Mouse (Mus musculus) neural tube, embryonic 15.5 days (tissue): ENCODE measurements at regions not wholly inside any gene's neighbourhood (a gene's known extent, or its start where the extent isn't known, plus 50 kb on each side); places are given as distances from the start of the nearest gene placed in this dataset.
A peak's percentile ranks its signal among the peaks of the same experiment; 100 is the strongest.

Experiments used
- ATAC-seq: fragments of 200-750 bp; cut with Nextera tagmentation; 2 replicates; pipeline ENCODE4 v1.8.0; 2017; ENCODE audit warnings: mild to moderate bottlenecking, moderate TSS enrichment, moderate library complexity; ENCODE audit not compliant: low FRiP score
- H3K27ac ChIP-seq: fragments of 300-500 bp; sonication (generic); replicated peaks from 2 replicates; pipeline ENCODE4 v1.5.1; 2015; ENCODE audit warnings: mild to moderate bottlenecking, inconsistent platforms
- H3K27me3 ChIP-seq: fragments of 300-500 bp; sonication (generic); replicated peaks from 2 replicates; pipeline ENCODE4 v1.6.1; 2015; ENCODE audit warnings: inconsistent platforms
- H3K36me3 ChIP-seq: fragments of 300-500 bp; sonication (generic); 2 replicates; pipeline ENCODE4 v1.6.1; 2015; ENCODE audit warnings: inconsistent platforms
- H3K4me1 ChIP-seq: fragments of 300-500 bp; sonication (generic); 2 replicates; pipeline ENCODE4 v1.6.1; 2015; ENCODE audit warnings: inconsistent platforms
- H3K4me2 ChIP-seq: fragments of 300-500 bp; sonication (generic); 2 replicates; pipeline ENCODE4 v1.6.1; 2015; ENCODE audit warnings: inconsistent platforms, mild to moderate bottlenecking, moderate library complexity
- H3K4me3 ChIP-seq: fragments of 300-500 bp; sonication (generic); replicated peaks from 2 replicates; pipeline ENCODE4 v1.5.1; 2015; ENCODE audit warnings: mild to moderate bottlenecking, inconsistent platforms
- H3K9ac ChIP-seq: fragments of 300-500 bp; sonication (generic); replicated peaks from 2 replicates; pipeline ENCODE4 v1.6.1; 2015; ENCODE audit warnings: mild to moderate bottlenecking, inconsistent platforms
- H3K9me3 ChIP-seq: fragments of 300-500 bp; sonication (generic); replicated peaks from 2 replicates; pipeline ENCODE4 v1.6.1; 2016; ENCODE audit warnings: inconsistent platforms
- WGBS: fragments of 180-500 bp; shearing (Covaris S2); methylation state at CpG from one replicate; pipeline ENCODE4 v1.1.7; 2015; ENCODE audit warnings: mixed read lengths; 5-methylcytosine and 5-hydroxymethylcytosine counted together

- Histone ChIP-seq H3K9me3 (no peaks in the 10 kb centered on the region), H3K4me2 (no peak overlapping the region), H3K4me3 (no peak overlapping the region), H3K27ac (no peak overlapping the region), H3K4me1 (peaks cover 21% of the 10 kb centered on the region), H3K9ac (no peak overlapping the region), H3K27me3 (no peaks in the 10 kb centered on the region), H3K36me3 (no peaks in the 10 kb centered on the region)
- ATAC-seq = peak; percentile 77
- WGBS = 31% methylated on average over 8 of the region's 8 CpGs
These were observed 82.6 kb upstream of the Mycn start for GRCm38 (mm10) chr12:13024215-13024841.

- peak; percentile 38; the same call in 1 of the 2 replicates for ATAC-seq
- Histone ChIP-seq H3K9me3 (no peaks in the 10 kb centered on the region), H3K36me3 (no peaks in the 10 kb centered on the region), H3K4me2 (no peak overlapping the region), H3K9ac (no peak overlapping the region), H3K27me3 (no peaks in the 10 kb centered on the region), H3K27ac (no peak overlapping the region), H3K4me1 (no peaks in the 10 kb centered on the region), H3K4me3 (no peak overlapping the region)
- 64% methylated on average over 9 of the region's 9 CpGs for WGBS
These were observed 69.5 kb upstream of the Mycn start for GRCm38 (mm10) chr12:13011023-13011761.

GRCm38 (mm10) chr12:13010405-13010804 is 68.7 kb upstream of the Mycn start:
- no peak overlapping the region for H3K4me3 ChIP-seq
- no peaks in the 10 kb centered on the region for H3K4me1 ChIP-seq
- no peaks in the 10 kb centered on the region for H3K9me3 ChIP-seq
- WGBS = 74% methylated on average over 3 of the region's 3 CpGs
- no peak for ATAC-seq
- no peaks in the 10 kb centered on the region for H3K36me3 ChIP-seq
- no peak overlapping the region for H3K27ac ChIP-seq
- no peak overlapping the region for H3K9ac ChIP-seq
- H3K4me2 ChIP-seq = no peak overlapping the region
- H3K27me3 ChIP-seq = no peaks in the 10 kb centered on the region

DNA sequence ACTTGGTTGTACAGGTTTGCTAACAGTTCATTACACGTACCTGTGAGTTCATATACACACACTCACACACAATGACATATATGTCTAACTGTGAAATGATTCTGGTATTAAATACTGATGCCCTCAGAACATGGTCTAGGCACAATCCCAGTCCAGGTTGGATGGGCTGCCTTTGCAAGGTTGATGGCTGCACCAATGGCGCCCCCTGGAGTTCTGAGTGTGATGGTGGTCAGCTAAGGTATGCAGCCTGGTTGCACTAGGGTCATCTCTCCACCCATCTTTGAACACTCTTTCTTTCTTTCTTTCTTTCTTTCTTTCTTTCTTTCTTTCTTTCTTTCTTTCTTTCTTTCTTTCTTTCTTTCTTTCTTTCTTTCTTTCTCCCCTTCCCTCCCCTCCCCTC is 67.8 kb upstream of the Mycn start:
- WGBS = 50% methylated on average over 2 of the region's 2 CpGs
- Histone ChIP-seq H3K27ac (no peak overlapping the region), H3K4me2 (no peak overlapping the region), H3K4me1 (no peaks in the 10 kb centered on the region), H3K9me3 (no peaks in the 10 kb centered on the region), H3K36me3 (no peaks in the 10 kb centered on the region), H3K27me3 (no peaks in the 10 kb centered on the region), H3K4me3 (no peak overlapping the region), H3K9ac (no peak overlapping the region)
- no peak for ATAC-seq

GRCm38 (mm10) chr12:13002703-13003102 is 61.0 kb upstream of the Mycn start:
- Histone ChIP-seq H3K4me1 (no peaks in the 10 kb centered on the region), H3K27ac (no peak overlapping the region), H3K9ac (no peak overlapping the region), H3K9me3 (no peaks in the 10 kb centered on the region), H3K4me3 (no peak overlapping the region), H3K27me3 (no peaks in the 10 kb centered on the region), H3K4me2 (no peak overlapping the region), H3K36me3 (no peaks in the 10 kb centered on the region)
- WGBS = 93% methylated on average over 3 of the region's 3 CpGs
- no peak for ATAC-seq

DNA sequence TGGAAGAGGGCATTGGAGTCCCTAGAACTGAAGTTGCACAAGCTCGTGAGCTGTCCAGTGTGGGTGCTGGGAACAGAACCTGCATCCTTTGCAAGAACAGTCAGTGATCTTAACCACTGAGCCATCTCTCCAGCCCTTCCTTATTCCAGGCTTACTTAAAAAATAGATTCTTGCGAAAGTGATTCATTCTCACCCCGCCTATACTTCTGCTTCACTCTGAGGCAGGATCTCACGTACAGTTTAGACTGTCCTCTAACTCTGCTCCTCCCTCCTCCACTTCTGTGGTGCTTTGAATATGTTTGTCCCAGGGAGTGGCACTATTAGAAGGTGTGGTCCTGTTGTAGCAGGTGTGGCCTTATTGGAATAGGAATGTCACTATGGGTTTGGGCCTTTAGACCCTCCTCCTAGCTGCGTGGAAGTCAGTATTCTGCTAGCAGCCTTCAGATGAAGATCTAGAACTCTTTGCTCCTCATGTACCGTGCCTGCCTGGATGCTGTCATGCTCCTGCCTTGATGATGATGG is 60.4 kb upstream of the Mycn start:
- Histone ChIP-seq H3K36me3 (no peaks in the 10 kb centered on the region), H3K4me3 (no peak overlapping the region), H3K4me2 (no peak overlapping the region), H3K27me3 (no peaks in the 10 kb centered on the region), H3K9me3 (no peaks in the 10 kb centered on the region), H3K27ac (no peak overlapping the region), H3K9ac (no peak overlapping the region), H3K4me1 (no peaks in the 10 kb centered on the region)
- 92% methylated on average over 6 of the region's 6 CpGs for WGBS
- no peak for ATAC-seq

DNA sequence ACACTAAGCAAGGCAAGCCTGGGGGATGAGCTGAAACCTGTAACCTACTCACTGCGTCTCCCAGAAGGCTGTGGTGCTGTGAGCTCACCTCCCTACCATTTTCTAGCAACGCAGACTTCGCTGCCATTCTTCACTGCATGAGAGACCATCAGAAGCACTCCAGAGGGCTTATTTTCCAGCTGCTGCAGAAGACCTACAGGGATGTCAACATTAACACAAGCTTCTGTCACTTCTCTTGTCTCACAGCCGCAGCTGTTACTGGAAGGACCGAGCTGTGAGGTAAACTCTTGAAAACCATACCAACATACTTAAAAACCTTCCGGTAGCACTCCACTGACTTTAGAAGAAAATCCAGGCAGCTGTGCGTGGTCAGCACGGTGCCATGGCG is 54.3 kb upstream of the Mycn start:
- no peaks in the 10 kb centered on the region for H3K9me3 ChIP-seq
- no peaks in the 10 kb centered on the region for H3K36me3 ChIP-seq
- WGBS = 88% methylated on average over 9 of the region's 9 CpGs
- no peak for ATAC-seq
- H3K9ac ChIP-seq = no peak overlapping the region
- 0 out of 2 replicates have a peak, but pooled peaks cover 7% of the 10 kb centered on the region for H3K4me1 ChIP-seq
- no peak overlapping the region for H3K4me3 ChIP-seq
- no peaks in the 10 kb centered on the region for H3K27me3 ChIP-seq
- H3K27ac ChIP-seq = no peak overlapping the region
- H3K4me2 ChIP-seq = no peak overlapping the region

DNA sequence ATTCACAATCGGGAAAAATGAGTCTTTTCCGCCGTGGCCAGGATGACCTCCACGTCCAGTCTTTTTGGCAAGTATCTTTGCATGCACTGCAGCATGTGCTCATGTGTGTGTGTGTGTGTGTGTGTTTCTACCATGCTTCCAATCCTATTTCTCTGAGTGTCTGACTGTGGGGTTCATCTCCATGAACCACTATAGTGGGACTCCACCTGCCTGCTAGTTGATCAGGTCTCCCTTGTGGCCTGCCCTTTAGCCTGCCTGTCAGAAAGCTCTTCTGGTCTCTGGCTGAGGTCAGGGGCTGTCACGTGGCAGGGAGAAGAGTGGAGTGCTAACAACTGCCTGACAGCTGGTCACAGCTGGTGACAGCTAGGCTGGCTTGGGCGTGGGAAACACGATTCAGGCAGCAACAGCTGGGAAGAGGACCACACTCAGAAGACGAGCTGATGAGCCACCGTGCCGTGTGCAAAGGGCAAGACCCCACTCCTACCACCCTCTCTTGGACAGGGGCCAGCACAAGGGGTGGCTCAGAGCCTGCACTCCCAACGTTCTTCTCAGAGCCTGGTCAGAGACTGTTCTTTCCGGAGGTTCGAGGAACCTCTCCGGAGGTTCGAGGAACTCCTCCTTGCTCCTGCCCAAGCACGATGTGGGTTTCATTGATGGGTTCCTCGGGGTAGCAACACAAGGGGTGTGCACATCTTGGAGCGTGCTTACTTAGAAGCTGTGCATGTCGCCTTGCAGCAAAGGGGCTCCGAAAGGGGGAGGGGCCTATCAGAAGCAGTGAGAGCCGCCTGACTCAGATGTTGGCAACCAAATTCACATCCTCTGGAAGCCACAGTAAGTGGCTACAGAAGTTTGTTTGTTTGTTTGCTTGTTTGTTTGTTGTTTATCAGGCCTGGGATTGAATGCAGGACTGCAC is 53.6 kb upstream of the Mycn start:
- H3K36me3 ChIP-seq = no peaks in the 10 kb centered on the region
- ATAC-seq = no peak
- no peak overlapping the region for H3K27ac ChIP-seq
- WGBS = 65% methylated on average over 21 of the region's 21 CpGs
- no peaks in the 10 kb centered on the region for H3K27me3 ChIP-seq
- no peak overlapping the region for H3K4me2 ChIP-seq
- 0 out of 2 replicates have a peak, but pooled peaks cover 7% of the 10 kb centered on the region for H3K4me1 ChIP-seq
- H3K4me3 ChIP-seq = no peak overlapping the region
- H3K9ac ChIP-seq = no peak overlapping the region
- no peaks in the 10 kb centered on the region for H3K9me3 ChIP-seq

- H3K4me1 ChIP-seq = 0 out of 2 replicates have a peak, but pooled peaks cover 7% of the 10 kb centered on the region
- H3K27me3 ChIP-seq = no peaks in the 10 kb centered on the region
- no peaks in the 10 kb centered on the region for H3K9me3 ChIP-seq
- no peaks in the 10 kb centered on the region for H3K36me3 ChIP-seq
- 50% methylated on average over 8 of the region's 8 CpGs for WGBS
- no peak overlapping the region for H3K4me3 ChIP-seq
- no peak overlapping the region for H3K4me2 ChIP-seq
- no peak overlapping the region for H3K27ac ChIP-seq
- H3K9ac ChIP-seq = no peak overlapping the region
- ATAC-seq = no peak
These were observed 52.4 kb upstream of the Mycn start for GRCm38 (mm10) chr12:12993894-12994714.
